ENCODE assay signal across 16 mouse cellular contexts in the genomic region with DNA sequence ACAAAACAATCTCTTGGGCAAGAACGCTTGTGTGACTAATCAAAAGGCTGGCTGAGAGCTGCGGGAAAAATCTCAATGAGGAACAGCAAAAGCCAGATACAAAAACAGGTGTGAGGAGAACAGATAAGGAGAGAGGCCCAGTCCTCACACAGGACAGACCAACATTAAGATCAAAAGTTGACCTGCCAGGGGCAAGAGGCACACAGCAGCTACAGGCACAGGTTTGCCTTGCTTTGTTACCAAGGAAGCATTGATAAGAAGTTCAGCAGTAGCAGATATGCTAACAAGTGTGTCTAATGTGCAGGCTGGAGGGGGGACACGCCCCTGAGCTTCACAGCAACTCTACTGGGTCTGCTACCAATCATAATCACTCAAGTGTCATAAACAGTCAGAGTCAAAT. TPM values are rescaled to one million over a fixed set of nuclear protein-coding genes. Genes with fewer than 3 reads are reported as not detected.
A peak's percentile ranks its signal among the peaks of the same experiment; 100 is the strongest.
DNase-seq lines count a peak whose midpoint lies in the region; ATAC-seq and TF ChIP-seq lines count a peak whose summit lies in the region.
"Had no signal": no experiment of that assay in that cellular context is flagged by ENCODE, and none has a peak within 500 bp of the region (broad histone marks: within the 10 kb centered on the region; RNA-seq: fewer than 3 reads in every experiment).

No protein-coding gene starts in this region.

- peak; percentile 11 for DNase-seq in heart, postnatal 0 days (ENCODE audit: low spot score)
- DNase-seq in heart, adult 18-20 months = no peak
- DNase-seq in layer of hippocampus, adult 2 months (ENCODE audit: low spot score in 2 of 2) = no peak
- no peak for DNase-seq in layer of hippocampus, adult 9-10 months (ENCODE audit: low spot score)
- DNase-seq: cerebellum, postnatal 36 days; left cerebral cortex, postnatal 4 days had no signal

- ATAC-seq in heart, postnatal 0 days (ENCODE audit: insufficient read depth, low read depth) = no peak
- ATAC-seq in intestine, embryonic 15.5 days = peak; percentile 92
- ATAC-seq in liver, embryonic 16.5 days (ENCODE audit: low read depth) = peak; percentile 47
- no peak for ATAC-seq in erythroblast, adult 5-6 weeks (replicated peaks; ENCODE audit: low FRiP score, poor library complexity, severe bottlenecking)
- ATAC-seq: hindbrain, postnatal 0 days had no signal

- no peaks in the 10 kb centered on the region for H3K9me3 ChIP-seq in heart, postnatal 0 days (replicated peaks; ENCODE audit: control insufficient read depth, low read length)
- H3K9me3 ChIP-seq in intestine, embryonic 15.5 days = no peaks in the 10 kb centered on the region
- H3K9me3 ChIP-seq in liver, embryonic 16.5 days (replicated peaks; ENCODE audit: control insufficient read depth, low read length) = no peaks in the 10 kb centered on the region
- H3K9me3 ChIP-seq: embryonic facial prominence, embryonic 12.5 days; forebrain, embryonic 10.5 days; lung, embryonic 15.5 days; neural tube, embryonic 15.5 days had no signal

- H3K4me1 ChIP-seq in heart, postnatal 0 days (ENCODE audit: control insufficient read depth, insufficient read depth) = peaks cover 29% of the 10 kb centered on the region
- H3K4me1 ChIP-seq in intestine, embryonic 15.5 days (replicated peaks) = no peaks in the 10 kb centered on the region
- peaks cover 5% of the 10 kb centered on the region for H3K4me1 ChIP-seq in liver, embryonic 16.5 days (ENCODE audit: control insufficient read depth, low read depth, low read length)
- H3K4me1 ChIP-seq: embryonic facial prominence, embryonic 12.5 days; forebrain, embryonic 10.5 days; lung, embryonic 15.5 days; neural tube, embryonic 15.5 days had no signal

- no peak for TF ChIP-seq EP300 in heart, postnatal 0 days (IDR thresholded peaks at IDR 0.05; ENCODE audit: low read depth)

- H3K27me3 ChIP-seq in heart, postnatal 0 days (ENCODE audit: control insufficient read depth, insufficient read depth, low read length) = no peaks in the 10 kb centered on the region
- no peaks in the 10 kb centered on the region for H3K27me3 ChIP-seq in intestine, embryonic 15.5 days (replicated peaks)
- no peaks in the 10 kb centered on the region for H3K27me3 ChIP-seq in liver, embryonic 16.5 days (ENCODE audit: control insufficient read depth, insufficient read depth, low read depth, low read length)
- H3K27me3 ChIP-seq: embryonic facial prominence, embryonic 12.5 days; lung, embryonic 15.5 days; neural tube, embryonic 15.5 days had no signal

- no peak for TF ChIP-seq CTCF in heart, postnatal 0 days (IDR thresholded peaks at IDR 0.05; ENCODE audit: low read depth)
- TF ChIP-seq CTCF in layer of hippocampus, adult 2 months (conservative IDR thresholded peaks at IDR 0.05) = no peak

- no peak overlapping the region for H3K9ac ChIP-seq in heart, postnatal 0 days (replicated peaks; ENCODE audit: low read depth, low read length)
- H3K9ac ChIP-seq in intestine, embryonic 15.5 days = no peak overlapping the region
- H3K9ac ChIP-seq in liver, embryonic 16.5 days (ENCODE audit: low read depth, low read length) = no peak overlapping the region
- H3K9ac ChIP-seq: embryonic facial prominence, embryonic 12.5 days; lung, embryonic 15.5 days; neural tube, embryonic 15.5 days had no signal

- 17% methylated on average over 3 of the region's 3 CpGs for WGBS in heart, postnatal 0 days
- WGBS in intestine, embryonic 15.5 days = 45% methylated on average over 3 of the region's 3 CpGs
- 20% methylated on average over 3 of the region's 3 CpGs for WGBS in liver, embryonic 16.5 days (ENCODE audit: insufficient replicate concordance)

- peaks cover 53% of the 10 kb centered on the region for H3K36me3 ChIP-seq in heart, postnatal 0 days (replicated peaks; ENCODE audit: control insufficient read depth, insufficient read depth, low read length)
- H3K36me3 ChIP-seq in intestine, embryonic 15.5 days = peaks cover 20% of the 10 kb centered on the region; the same call in 1 of the 2 replicates
- H3K36me3 ChIP-seq in liver, embryonic 16.5 days (ENCODE audit: control insufficient read depth, insufficient read depth) = peaks cover 31% of the 10 kb centered on the region

- no peak overlapping the region for H3K4me2 ChIP-seq in heart, postnatal 0 days (ENCODE audit: low read depth, low read length)
- no peak overlapping the region; the same call in 1 of the 2 replicates for H3K4me2 ChIP-seq in intestine, embryonic 15.5 days (replicated peaks)
- H3K4me2 ChIP-seq in liver, embryonic 16.5 days (ENCODE audit: low read depth, low read length) = no peak overlapping the region
- H3K4me2 ChIP-seq: embryonic facial prominence, embryonic 12.5 days; lung, embryonic 15.5 days; neural tube, embryonic 15.5 days had no signal

- no peak overlapping the region for H3K4me3 ChIP-seq in heart, postnatal 0 days (ENCODE audit: low read depth, low read length)
- H3K4me3 ChIP-seq in intestine, embryonic 15.5 days (replicated peaks) = no peak overlapping the region
- no peak overlapping the region for H3K4me3 ChIP-seq in liver, embryonic 16.5 days (ENCODE audit: low read depth, low read length)
- no peak overlapping the region for H3K4me3 ChIP-seq in layer of hippocampus, adult 2 months
- H3K4me3 ChIP-seq: embryonic facial prominence, embryonic 12.5 days; forebrain, embryonic 10.5 days; lung, embryonic 15.5 days; neural tube, embryonic 15.5 days had no signal

- peak overlapping the region; percentile 75 for H3K27ac ChIP-seq in heart, postnatal 0 days (ENCODE audit: low read depth)
- no peak overlapping the region for H3K27ac ChIP-seq in intestine, embryonic 15.5 days
- H3K27ac ChIP-seq in liver, embryonic 16.5 days (ENCODE audit: low read length) = no peak overlapping the region
- H3K27ac ChIP-seq in layer of hippocampus, adult 2 months = no peak overlapping the region
- H3K27ac ChIP-seq: embryonic facial prominence, embryonic 12.5 days; forebrain, embryonic 10.5 days; hindbrain, postnatal 0 days; lung, embryonic 15.5 days; neural tube, embryonic 15.5 days had no signal

RNA-seq across cellular contexts. Expression of a gene that starts 44.3 kb away (rescaled TPM):
- 16.6 and 20.4 TPM in 2 replicates for total RNA-seq in heart, postnatal 0 days (2014; rRNA removed; ENCODE audit: low replicate concordance)
- polyA plus RNA-seq in heart, postnatal 0 days (2015; fragmentation: Nextera tagmentation; extraction: Ambion mirVana) = 5.3 and 5.7 TPM in 2 replicates
- 10 to 100 TPM; 10.1 to 12.3 TPM for total RNA-seq in heart, adult 18-20 months (2021)
- 0.57 and 0.67 TPM in 2 replicates for polyA plus RNA-seq in intestine, embryonic 15.5 days (2015; fragmentation: Nextera tagmentation; extraction: Ambion mirVana)
- 0.02 and 0.05 TPM in 2 replicates for polyA plus RNA-seq in liver, embryonic 16.5 days (2015; fragmentation: Nextera tagmentation; extraction: Ambion mirVana)
- total RNA-seq in layer of hippocampus, adult 2 months (2021) = 10 to 100 TPM; 14.0 to 16.0 TPM
- total RNA-seq in erythroblast, adult 5-6 weeks (2015; ENCODE audit: low replicate concordance) = not detected in 2 replicates
- not detected in 2 replicates for total RNA-seq in erythroblast, adult 5-6 weeks (2017; ENCODE audit: low replicate concordance)
- total RNA-seq: megakaryocyte, adult 5-6 weeks; monocyte, adult 5-6 weeks had no signal

Comparison
In these comparisons a context has a peak if more than half of its experiments do, and no peak if none do; other contexts are left out.
1. ATAC-seq: peak in intestine, embryonic 15.5 days (single experiment) and liver, embryonic 16.5 days (single experiment); none in heart, postnatal 0 days (single experiment) and erythroblast, adult 5-6 weeks (single experiment).
2. RNA of a gene that starts 44.3 kb away (total RNA-seq): 16.6 to 20.4 TPM in heart, postnatal 0 days, 14.0 to 16.0 TPM in layer of hippocampus, adult 2 months and 10.1 to 12.3 TPM in heart, adult 18-20 months; not detected in erythroblast, adult 5-6 weeks; every median in the first group is over 10 times any median in the second.